Mouse (Mus musculus) ovary, postnatal 14 days (tissue): Measurements from ENCODE around the gene Dab2.

Experiments
- DNase-seq: peaks from one replicate; pipeline ENCODE4 v3.0.0; 2022; ENCODE audit warnings: low spot score

The Dab2 gene

DNA sequence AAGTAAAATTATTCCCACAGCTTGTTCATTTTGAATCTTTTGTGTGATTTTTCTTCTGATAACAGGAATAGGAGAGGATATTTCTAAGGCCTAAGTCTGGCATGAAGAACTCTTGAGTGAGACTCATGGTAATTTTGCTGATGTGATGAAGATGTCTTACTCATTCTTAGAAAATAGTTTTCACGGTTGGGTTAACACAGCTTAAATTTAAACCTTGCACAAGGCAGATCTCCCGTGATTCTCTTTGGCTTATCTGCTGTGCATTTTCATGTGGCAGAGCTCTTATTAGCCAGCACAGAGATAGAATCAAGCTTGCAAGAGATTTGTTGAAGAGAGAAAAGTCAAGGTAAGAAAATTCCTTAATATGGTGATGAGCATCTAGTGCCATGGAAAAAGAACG lies at the start of gene Dab2:
Dab2 (plus strand) TSS at position 235 of the 400 bp plus-strand sequence.
- DNase-seq, result no peak

DNA sequence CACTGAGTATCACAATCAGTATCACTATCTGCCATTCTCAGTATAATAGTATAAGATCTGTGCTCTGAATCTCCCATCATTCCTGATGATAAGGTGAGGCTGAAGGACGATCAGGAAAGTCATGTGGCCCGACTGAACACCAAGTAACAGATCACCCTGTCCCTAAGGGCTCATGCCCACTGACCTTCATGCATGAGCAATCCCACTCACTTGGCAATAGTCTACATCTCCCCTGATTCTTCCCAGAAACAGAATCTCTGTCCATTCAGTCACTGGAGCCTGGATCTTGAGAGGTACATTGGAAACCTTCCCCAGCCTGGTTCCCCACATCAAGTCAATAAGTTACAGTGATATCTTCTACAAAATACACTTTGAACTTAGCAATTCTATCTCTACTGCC lies 46.1 kb upstream of the Dab2 start:
- DNase-seq, result no peak

DNA sequence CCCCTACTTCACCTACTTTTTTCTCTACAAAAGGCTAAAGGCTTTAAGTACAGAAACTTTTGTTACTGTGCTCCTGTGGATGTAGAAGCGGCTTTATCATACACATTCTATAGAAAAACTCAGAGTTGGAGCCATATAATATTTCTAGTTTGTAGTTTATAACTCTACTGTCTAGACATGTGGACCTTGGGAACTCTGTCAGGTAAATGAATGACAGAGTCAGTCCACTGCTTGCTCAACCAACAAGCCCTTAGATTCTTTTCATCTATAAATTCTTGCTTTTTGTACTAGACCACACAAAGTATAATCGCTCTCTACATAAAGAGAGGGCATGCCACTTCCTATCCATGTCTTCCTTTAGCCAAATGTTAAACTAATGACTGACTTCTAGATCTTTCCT lies 45.2 kb upstream of the Dab2 start:
- DNase-seq, result no peak

DNA sequence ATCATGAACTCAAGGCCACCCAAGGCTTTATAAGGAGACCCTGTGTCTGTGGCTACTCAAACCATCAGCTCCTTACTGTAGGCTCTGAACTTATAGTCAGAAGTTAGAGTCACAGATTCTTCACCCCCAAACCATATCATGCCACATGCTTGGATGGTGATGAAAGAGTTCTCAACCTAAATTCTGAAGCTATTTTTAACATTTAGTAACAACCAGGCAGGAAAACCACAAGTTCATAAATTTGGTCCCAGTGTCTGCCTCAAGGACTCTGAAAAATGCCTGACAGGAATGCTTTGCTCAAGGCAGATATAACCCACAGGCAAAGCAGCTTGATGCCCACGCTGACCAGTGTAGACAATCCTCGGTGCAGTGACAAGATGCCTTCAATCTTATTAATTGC lies 42.5 kb upstream of the Dab2 start:
- DNase-seq, result no peak

GRCm38 (mm10) chr15:6259957-6260740 lies 39.4 kb upstream of the Dab2 start:
- DNase-seq, result no peak

DNA sequence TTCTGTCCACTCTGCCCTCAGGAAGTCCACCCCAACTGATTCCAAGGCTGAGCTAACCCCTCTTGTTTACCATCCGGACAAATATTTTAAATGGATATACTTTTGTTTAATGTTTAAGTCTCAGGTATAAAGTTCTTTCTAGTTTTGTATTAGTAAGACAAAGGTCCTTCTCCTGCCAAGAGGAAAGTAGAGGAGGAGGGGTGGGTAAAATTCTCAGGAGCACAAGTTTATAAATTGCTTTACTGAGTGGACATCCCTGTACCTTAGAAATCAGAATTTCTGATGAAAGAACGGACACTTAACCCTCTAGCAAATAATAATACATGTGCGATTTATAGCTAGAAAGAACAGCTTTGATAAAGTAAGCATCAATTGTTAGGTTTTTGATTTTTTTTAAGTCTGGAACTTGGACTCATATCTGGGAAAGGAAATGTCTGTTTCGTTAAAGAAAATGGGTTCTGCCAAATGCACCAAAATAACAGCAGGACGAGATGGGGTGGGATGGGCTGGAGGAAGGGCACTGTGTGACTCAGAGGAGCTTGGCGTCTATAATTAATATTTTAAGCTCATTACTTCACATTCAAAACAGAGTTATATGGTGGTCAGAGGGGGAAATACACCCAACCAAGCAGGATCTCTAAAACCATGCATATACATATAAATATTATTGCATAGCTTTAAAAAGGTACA lies 38.7 kb upstream of the Dab2 start:
- DNase-seq, result no peak

DNA sequence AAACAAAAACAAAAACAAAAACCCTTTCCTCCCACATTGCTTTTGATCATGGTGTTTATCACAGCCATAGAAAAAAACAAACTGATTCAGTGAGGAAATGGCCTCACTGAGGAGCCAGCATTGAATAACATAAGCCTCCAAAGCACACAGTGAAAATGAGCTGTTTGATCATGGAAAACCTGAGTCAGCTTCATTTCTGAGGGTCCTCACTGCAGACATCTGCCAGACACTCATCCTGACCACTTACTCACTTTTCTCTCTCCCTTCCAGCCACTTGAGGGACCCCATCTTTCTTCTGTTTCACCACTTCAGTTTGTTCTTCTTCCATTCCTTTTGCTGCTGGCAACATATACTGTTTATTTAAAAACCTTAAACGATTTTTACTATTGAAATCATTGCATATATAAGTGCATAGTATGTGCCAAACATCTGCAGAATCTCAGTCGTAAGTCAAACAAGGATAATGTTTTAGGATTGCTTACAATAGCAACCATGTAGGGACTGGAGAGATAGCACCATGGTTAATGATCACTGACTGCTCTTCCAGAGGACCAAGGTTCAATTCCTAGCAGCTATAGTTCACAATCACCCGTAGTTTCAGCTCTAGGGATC lies 32.3 kb upstream of the Dab2 start:
- DNase-seq, result no peak

DNA sequence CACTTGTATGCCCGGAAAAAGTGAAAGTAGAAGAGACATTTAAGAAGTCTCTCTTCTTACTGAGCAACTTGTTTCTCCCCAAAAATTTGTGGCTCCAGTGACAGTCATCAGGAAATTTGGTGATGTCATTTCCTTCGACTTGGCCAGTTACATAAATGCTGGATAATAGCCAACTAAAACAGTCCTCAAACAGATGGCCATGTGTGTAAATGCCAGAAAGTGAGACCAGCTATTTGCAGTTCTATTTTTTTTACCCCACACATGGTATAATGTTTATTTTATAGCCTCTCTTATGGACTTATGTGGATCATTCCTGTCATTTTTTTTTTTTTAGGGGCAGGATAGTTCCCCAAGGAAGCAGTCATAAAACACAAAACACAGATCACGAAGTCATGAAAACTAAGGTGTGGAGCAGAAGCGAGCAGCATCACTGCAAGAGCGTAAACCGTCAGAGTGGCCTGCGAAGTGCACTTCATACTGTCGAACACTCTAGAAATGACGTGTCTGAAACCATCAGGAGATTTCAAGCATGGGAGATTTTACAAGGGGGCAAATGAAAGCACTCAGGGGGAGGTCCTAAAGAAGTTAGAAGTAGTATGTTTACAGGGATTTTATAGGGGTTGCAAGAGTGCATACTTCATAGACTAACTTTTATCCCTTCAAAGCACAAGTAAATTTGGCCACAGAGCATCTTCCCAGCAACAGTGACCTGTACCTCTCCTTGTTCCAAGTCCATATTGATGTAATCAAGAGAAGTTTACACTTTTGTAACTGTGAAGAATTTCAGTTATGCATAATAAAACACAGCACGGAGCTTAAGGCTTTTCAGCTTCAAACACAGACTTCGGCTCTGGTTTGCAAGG lies 20.8 kb upstream of the Dab2 start:
- DNase-seq, result no peak

DNA sequence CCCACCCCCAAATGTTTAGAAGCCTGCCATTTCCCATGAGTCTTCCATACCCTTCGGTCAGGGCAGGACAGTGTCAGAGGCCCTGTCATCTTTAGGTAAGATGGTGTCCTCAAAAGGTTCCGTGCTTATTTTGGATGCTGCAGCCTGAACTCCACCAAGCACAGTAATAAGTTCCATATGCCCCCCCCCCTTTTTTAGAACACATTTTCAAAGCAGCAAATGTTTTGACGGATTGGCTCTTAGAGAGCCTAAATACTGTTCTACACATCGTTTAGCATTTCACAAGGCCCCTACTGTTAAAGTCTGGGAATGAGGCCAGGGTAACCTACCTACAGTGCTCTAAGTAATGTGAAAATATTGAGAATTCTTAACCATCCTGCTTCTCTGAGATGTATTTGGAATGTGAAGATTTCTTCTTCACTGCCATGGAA lies 19.6 kb upstream of the Dab2 start:
- no peak for DNase-seq

GRCm38 (mm10) chr15:6283249-6283648 lies 16.3 kb upstream of the Dab2 start:
- DNase-seq, result no peak

DNA sequence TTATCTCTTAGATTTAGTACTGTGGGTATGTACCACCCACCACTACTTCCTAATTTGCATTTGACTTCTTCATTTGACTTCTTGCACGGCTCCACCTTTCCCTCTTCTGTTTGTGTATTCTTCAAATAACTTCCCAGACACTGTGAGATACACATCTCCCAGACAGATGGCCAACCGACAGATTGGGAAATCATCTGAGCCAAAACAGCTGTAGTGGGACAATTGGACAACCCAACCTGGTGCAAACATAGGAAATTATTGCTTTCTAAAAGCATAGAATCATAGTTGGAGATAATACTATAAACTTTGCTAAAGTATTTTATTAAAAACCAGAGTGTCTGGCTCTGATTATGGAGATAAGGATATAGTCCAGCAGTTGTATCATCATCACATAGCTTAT lies 3.5 kb upstream of the Dab2 start:
- no peak for DNase-seq

DNA sequence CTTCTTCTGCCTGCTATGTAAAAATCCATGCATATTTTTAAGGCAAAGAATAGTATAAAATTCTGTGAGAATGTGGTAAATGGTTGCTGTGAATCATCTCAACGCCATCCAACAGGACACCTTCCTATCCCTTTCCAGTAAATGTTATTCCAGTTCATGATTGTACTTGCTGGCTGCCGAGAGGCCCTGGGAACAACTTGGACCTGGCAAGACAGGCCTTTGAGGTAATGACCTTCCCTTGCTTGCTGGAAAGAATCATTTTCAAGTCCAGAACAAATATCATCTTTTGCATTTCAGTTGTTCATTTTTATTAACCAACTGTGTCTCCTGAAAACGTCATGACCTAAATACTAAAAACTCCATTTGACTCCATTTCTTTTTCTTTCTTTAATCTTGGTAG lies 862 bp upstream of the Dab2 start:
- no peak for DNase-seq

DNA sequence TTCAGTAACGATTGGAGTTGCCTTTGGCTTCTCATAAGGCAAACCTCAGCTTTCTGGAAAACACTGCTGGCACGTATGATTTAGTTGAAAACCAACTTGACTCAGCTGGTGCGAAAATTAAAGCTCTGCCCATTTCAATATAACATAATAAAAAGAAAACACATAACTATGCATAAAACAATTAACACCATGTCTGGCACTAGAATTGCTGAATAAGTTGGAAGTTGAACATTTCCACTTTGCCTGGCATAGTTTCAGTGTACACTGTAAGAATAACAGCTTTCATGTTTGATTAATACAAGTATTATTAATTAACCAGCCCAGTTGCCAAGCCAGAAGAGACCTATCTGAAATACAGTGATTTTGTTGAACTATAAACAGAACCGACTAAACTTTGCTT lies 2.6 kb downstream of the Dab2 start:
- DNase-seq, result no peak

GRCm38 (mm10) chr15:6303822-6304221 lies 4.2 kb downstream of the Dab2 start:
- DNase-seq, result no peak

GRCm38 (mm10) chr15:6309633-6310032 lies 10.0 kb downstream of the Dab2 start:
- no peak for DNase-seq

- no peak for DNase-seq
Observed at GRCm38 (mm10) chr15:6310417-6310816, 10.8 kb downstream of the Dab2 start.

DNA sequence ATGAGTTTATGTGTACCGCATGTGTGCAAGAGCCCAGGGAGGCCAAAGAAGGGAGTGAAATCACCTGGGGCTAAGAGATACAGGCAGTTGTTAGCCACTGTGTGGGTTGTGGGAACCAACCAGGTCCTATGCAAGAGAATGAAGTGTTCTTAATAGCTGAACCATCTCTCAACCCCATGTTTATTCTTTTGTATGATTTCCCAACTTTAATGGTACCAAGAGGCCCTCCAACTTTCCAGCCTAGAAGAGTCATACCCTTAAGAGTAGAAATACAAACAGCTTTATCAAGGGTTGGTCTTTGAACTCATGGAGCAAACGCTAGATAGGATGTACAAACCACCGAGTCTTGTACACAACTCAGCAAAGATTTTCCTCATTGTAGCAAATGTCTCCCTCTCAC lies 12.8 kb downstream of the Dab2 start:
- DNase-seq, result no peak

- DNase-seq, result no peak
Observed at GRCm38 (mm10) chr15:6319352-6319751, 19.8 kb downstream of the Dab2 start.

DNA sequence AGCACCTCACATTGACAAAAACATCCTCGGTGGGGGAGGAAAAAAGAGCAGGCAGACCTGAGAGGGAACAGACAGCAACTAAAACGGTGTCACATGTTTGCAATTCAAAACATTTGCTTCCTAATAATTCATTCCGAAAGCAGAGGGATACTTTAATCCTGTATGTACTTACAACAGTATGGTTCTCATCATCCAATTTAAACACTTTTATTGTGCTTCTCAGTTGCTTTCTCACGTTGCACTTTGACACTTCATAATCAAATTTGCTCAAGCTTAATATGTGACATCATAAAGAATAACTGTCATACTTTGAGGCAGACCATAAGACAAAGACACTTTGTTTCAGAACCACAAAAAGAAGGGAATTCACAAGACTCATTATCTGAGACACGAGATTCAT lies 20.9 kb downstream of the Dab2 start:
- DNase-seq, result no peak

- no peak for DNase-seq
Observed at GRCm38 (mm10) chr15:6321263-6321662, 21.7 kb downstream of the Dab2 start.

DNA sequence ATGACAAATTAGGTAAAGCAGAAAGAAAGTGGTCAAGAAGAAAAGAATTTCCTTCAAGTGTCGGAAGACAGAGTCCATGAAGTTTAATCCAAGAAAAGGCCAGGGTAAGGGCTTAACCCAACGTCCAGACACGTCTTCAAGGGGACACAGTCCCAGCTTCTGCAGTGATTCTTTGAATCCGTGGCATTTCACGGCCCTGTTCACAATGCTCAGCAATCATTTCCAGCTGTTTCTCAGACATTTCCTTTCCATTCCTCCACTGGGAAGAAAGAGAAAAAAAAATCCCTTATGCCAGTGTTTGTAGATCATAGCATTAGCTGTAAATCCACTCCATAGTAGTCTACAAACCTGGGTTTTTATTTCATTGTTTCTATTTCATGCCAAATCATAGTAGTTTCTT lies 22.7 kb downstream of the Dab2 start:
- no peak for DNase-seq

DNA sequence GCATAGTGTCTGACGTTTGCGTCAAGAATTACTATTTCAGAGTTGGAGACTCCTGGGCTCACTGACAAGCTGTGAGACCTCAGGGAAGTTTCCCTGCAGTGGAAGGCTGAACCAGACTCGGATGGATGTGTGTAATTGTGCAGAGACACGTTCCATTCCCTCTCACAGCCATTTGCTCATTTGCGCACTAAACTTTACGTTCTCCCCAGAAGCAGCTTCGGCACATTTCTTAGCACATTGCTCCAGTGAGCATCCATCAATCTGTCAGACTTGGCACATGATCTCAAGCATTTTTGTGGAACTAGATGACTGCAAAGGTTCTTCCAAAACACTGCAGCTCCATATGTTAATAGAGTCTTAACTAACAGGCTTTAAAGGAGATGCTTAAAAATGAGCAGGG lies 24.0 kb downstream of the Dab2 start:
- no peak for DNase-seq
